Mouse (Mus musculus): ENCODE data around the gene Cul9.

DNA sequence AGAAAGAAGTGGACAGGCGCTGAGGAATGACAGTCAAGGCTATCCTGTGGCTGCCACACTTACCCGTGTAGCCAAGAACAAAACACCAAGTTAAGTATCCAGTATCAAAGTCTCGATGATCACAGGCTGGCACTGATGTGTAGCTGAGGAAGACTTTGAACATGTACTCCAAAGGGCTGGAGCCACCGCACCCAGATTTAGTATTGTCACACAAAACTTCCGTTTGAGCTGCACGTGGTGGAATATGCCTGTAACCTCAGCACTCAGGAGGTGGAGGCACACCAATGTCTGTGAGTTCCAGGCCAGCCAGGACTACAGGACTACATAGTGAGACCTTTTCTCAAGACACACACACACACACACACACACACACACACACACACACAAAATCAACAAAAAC is 13.0 kb upstream of the Cul9 start:
- TF ChIP-seq CTCF (IDR thresholded peaks at IDR 0.05; ENCODE audit: control insufficient read depth, insufficient read depth, low read length) (no peak), POLR2A (IDR thresholded peaks at IDR 0.05; ENCODE audit: borderline replicate concordance, control insufficient read depth, low read depth, low read length) (no peak)

Measured in bone marrow, adult 2 months (tissue).